Mouse (Mus musculus): ENCODE results near the gene Mapk1.
"Not testable (repeated sequence)": the region's sequence is repeated elsewhere in the genome, so short reads cannot be mapped to it uniquely, and the experiment has no call there.

Gene Mapk1

GRCm38 (mm10) chr16:16983131-16983533 lies at the start of gene Mapk1:
Gene Mapk1 (plus strand): TSS chr16:16983382.
- peak; percentile 97 to 98 for DNase-seq

GRCm38 (mm10) chr16:16939543-16939942 lies 43.6 kb upstream of the Mapk1 start:
- DNase-seq, result no peak

DNA sequence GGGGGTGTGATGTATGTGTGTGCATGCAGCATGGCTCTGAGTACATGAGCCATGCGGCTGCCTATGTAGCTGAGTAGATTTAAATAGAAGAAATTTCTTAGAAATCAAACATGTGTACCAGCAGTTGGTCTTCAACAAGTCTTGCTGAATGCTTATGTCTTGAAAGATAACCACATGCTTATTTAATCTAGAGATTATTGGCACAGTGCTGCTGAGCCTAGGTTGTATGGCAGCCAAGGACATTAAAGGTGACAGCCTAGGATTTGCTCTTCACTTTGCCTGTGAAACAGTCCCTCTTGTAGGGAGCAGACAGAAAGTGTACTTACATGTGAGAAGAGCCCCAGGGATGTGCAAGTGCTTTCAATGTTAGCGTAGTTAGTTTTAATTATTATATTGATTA lies 42.1 kb upstream of the Mapk1 start:
- DNase-seq, result no peak

DNA sequence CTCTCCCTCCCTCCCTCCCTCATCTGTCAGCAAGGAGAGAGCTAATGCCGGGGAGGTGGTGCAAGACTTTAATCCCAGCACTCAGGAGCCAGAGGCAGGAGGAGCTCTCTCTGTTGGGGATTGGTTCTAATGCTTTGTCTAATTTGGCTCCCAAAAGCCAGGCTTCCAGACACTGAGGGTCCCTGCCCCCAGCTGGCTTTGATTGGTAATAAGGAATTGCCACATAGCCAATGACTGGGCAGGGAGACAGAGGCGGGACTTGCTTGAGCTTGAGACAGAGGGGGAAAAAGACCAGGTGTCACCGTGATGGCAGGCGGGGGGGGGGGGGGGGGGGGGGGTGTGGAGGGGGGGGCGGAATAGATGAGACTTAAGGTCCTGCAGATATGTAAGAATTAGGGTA lies 24.6 kb upstream of the Mapk1 start:
- DNase-seq, result no peak

- no peak for DNase-seq
Measured at GRCm38 (mm10) chr16:16959907-16960306, 23.3 kb upstream of the Mapk1 start.

DNA sequence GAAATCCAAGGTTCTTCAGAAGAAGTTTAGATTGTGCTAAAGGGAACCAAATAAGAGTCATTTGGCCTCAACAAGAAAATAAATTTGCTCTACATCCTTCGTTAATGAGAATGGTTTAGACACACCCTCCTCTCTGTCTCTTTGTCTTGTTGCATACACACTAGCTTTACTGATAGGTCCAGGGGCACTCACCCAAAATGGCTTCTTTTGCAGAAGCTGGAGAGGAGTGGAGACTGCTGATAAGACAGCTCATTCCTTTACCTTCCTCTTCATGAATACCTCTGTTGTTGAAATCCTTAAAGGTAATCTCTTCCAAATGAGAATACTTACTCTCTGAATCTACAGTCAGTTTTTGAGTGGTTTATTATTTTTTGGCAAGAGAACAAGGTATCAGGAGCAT lies 18.0 kb upstream of the Mapk1 start:
- no peak for DNase-seq

GRCm38 (mm10) chr16:16966290-16966689 lies 16.9 kb upstream of the Mapk1 start:
- no peak for DNase-seq

DNA sequence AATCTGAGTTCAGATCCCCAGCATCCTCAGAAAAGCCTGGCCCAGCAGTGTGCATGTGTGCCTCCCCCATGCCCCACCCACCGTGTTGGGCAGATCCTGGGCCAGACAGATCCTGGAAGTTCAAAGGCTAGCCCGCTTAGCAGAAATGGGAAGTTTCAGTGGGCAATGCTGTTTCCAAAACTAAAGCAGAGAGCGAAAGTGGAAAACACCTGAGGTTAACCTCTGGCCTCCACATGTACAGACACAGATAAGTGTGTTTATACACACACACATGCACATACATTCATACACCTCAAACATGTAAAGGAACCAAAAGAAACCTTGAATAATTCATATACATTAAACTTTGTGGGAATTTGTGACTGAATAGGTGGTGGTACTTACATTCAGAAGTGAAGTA lies 5.1 kb upstream of the Mapk1 start:
- no peak for DNase-seq

GRCm38 (mm10) chr16:16978765-16979164 lies 4.4 kb upstream of the Mapk1 start:
- DNase-seq, result no peak

GRCm38 (mm10) chr16:16982636-16983035 lies 546 bp upstream of the Mapk1 start:
- DNase-seq, result no peak

- peak; percentile 67 to 69 for DNase-seq
Measured at GRCm38 (mm10) chr16:16983534-16984422, 596 bp downstream of the Mapk1 start.

DNA sequence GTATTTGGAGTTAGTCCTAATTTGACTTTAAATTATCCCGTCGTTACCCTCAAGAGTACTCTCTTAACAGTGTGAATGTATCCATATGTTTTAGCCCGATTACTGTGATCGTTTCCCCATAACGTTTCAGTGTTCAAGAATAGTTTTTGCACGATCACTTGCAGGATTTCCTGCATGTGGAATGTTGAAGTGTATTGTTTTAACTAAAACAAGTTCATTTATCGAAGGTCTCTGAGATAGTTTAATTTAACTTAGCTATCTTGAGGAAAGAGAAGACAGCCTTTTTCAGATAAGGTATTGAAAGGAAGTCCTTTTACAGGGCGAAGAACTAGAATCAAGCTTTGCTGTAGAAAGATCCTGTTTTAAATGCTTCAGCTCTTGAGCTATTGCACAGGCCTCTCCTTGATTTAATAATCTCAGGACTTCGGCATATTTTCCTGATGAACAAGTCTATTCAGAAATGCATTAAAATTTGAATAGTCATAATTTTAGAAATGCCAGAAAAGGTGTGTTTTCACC lies 1.3 kb downstream of the Mapk1 start:
- DNase-seq, result no peak

- no peak for DNase-seq
Measured at GRCm38 (mm10) chr16:16987248-16987647, 4.1 kb downstream of the Mapk1 start.

DNA sequence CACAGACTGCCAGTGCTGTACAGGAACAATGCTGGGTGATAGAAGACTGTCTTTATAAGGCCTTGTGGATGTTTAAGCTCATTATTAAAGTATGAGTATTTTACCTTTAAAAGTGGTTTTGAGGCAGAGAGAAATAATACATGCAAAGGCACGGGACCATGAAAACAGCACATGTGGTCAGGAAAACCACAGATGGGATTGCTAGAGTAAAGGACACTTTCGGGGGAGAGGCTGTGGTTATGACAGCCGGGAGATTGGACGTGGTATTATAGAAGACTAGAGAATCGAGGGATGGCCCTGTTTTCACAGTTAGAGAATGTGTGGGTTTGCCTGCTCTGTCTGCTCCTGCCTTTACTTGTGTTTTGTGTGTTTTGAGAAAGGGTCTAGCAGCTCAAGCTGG lies 5.7 kb downstream of the Mapk1 start:
- no peak for DNase-seq

DNA sequence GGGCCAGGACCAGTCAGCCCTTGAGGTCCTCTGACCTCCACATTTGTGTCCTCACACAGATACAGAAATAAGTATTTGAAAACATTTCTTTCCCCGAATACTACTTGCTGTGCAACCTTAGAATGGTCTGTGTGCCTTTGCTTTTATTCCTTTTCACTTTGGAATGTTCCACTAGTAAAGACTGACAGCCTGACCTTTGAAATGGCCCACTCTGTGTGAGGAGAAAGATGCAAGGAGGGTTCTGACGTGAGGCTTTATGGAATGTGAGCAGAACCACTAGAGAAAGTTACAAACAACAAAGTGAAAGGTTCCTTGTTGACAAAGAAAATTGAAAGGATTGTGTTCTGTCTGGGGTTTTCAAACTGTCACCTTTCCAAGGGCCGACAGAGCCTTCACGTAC lies 6.8 kb downstream of the Mapk1 start:
- peak; percentile 16 to 53 for DNase-seq

DNA sequence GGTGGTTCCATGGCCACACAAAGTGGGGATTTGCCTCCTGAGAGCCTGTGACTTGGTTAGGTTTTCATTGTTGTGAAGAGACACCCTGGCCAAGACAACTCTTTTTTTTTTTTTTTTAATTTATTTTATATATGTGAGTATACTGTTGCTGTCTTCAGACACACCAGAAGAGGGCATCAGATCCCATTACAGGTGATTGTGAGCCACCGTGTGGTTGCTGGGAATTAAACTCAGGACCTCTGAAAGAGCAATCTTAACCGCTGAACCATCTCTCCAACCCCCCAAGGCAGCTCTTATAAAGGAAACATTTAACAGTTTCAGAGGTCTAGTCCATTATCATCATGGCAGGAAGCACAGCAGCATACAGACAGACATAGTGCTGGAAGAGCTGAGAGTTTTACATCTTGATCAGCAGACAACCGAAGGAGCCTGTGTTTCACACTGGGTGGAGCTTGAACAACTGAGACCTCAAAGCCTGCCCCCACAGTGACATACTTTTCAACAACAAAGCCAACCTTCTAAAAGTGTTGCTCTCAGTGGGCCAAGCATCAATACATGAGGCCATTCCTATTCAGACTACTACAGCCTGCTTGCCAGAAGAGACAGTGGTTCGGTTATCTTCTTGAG lies 11.4 kb downstream of the Mapk1 start:
- no peak for DNase-seq

DNA sequence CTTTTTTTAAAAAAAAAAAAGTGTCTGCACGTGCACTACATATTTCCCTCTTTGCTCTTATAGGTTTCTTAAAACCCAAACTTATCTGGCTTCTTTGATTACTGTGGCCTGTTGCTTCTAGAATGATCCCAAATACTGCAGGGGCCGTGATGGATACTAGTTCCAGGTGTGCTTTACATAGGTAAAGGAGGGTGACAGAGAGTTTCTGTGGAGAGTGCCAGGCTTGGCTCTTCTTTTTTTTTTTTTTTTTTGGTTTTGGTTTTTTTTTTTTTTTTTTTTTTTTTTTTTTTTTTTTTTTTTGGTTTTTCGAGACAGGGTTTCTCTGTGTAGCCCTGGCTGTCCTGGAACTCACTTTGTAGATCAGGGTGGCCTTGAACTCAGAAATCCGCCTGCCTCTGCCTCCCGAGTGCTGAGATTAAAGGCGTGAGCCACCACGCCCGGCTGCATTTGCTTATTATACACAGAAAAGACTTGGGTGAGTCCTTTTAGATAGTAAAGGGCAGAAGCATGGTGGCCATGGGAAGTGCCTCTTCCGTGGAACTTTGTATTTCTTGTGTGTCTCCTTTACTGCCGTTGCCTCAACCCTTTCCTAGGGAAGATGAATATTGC lies 13.0 kb downstream of the Mapk1 start:
- DNase-seq, result not testable (repeated sequence)

GRCm38 (mm10) chr16:17001109-17001508 lies 17.9 kb downstream of the Mapk1 start:
- DNase-seq, result no peak

DNA sequence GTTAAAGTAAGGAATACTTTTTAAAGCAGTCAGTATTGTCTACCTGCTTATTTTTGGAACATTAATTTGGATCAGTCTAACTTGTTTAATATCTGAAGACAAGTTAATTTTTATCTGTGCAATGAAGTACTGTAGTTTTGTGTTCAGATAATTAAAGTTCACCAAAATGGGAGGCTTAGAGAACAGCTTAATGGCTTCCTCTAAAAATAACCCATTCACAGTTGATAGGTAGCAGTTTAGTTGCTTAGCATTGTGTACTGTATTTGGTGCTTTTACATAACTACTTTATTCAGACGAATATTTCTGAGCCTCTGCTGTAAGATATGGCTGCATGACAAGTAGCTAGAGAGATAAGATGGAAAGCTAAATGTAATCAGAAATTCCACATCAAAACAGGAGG lies 23.9 kb downstream of the Mapk1 start:
- no peak for DNase-seq

DNA sequence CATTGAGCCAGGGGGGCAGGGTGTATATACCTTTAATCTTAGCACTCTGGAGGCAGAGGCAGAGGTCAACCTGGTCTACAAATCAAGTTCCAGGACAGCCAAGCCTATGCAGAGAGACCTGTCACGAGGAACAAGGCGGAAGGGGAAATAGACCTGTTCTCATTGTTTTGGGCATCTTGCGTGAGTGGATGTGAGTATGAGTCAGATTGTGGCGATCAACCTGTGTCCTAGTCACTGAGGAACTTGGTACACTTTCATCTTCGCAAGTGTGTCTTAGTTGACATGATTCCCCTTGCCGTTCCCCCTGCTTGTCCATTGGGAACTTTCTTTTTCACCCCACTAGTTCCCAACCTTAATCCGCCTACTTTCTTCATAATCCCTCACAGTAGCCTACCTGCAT lies 26.9 kb downstream of the Mapk1 start:
- DNase-seq, result no peak

DNA sequence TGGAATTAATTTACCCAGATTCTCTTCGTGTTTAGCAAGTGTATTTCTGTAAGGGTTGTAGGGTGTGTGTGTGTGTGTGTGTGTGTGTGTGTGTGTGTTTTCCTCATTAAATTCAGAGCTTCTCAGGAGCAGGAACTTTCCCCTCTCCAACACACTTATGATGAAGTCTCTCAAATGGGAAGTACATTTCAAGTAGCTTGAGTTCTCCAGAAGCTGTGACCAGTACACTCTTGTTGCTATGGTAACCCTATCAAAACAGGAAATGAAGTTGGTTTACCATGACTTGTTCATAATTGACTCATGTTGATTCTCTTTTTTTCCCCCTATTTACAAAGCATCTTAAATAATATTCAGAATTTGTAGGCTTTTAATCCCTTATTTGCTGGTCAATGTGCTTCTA lies 29.4 kb downstream of the Mapk1 start:
- DNase-seq, result no peak

DNA sequence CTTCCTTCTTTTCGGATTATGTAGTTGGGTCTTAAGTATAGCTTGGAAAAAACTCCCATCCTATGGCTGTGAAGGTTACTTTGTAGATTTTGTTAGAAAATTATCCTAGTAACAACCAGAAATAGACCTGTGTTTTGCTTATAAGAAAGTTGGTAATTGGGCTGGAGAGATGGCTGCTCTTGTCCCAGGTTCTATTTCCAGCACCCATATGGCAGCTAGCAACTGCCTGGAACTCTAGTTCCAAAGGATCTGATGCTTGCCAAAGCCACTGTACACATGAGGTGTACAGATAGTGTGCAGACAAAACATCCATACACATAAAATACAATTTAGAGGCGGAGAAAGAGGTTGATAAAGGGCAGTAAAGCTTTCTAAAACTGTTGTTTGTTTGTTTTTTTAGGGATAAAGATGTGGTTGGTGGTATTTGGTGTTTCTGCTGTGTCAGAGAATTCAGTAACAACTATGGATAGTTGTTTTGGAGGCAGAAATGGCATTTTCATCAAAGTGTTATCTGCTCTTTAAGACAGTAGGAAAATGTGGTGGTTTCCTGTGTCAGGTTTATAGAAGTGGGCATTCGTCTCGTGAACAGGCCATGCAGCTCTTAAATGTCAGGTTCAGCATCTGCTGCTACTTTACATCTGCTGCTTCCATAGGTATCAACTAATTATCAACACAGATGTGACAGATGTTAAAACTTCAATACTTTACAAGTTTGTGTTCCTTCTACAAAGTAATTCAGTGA lies 32.1 kb downstream of the Mapk1 start:
- no peak for DNase-seq

DNA sequence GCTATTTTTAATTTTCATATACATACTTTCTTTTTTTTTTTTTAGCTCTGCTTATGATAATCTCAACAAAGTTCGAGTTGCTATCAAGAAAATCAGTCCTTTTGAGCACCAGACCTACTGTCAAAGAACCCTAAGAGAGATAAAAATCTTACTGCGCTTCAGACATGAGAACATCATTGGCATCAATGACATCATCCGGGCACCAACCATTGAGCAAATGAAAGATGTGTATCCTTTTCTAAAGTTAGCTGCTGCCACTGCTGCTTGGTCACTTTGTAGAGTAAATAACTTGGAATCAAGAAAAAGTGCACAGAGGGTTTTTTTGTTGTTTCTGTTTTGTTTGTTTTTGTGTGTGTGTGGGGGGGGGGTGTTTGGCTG lies 32.7 kb downstream of the Mapk1 start:
- DNase-seq, result no peak

Data from kidney, postnatal 36 days (tissue).